Mouse (Mus musculus): ENCODE results near the gene Pde4b.

DNA sequence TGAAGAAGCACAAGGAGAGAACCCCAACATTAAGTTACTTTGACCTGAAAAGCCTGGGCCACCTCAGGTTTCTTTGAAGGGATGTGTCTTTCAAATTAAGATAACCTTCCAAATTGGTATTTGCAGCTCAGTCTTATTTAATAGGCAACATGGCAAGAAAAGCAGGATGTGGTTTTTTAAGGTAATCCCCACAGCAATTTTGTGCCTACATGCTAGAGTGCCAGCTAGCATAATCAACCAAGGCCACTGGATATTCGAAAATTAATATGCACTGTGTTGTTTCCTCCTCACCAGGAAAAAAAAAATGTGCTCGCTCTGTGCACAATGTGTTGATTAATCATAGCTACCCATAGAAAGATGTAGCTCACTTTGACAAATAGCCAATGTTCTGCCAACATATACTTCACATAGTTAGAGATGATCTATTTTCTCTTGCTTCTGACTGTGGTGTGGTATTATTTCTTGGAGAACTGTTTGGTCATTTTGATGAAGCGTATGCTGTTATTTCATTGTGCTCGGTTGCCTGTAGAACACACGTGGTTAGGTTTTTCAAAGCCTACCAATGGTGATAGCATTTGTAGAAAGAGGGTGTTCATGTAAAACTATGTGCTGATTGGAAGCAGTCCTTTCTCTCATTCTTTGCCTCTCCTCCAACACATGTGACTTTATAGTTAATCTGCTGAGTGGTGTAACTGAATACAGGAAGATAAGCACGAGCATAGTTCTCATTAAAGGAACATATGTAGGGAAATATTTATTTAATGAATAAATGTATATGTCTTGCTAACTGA lies 169.0 kb downstream of the Pde4b start:
- TF ChIP-seq POLR2A (IDR thresholded peaks at IDR 0.05; ENCODE audit: borderline replicate concordance, low read depth, low read length): no peak
- TF ChIP-seq CTCF (IDR thresholded peaks at IDR 0.05; ENCODE audit: low read depth, low read length): no peak

Measured in bone marrow macrophage, adult 2 months (primary cell).